Mouse (Mus musculus): ENCODE results near the gene Pdik1l. TPM values are rescaled to one million over a fixed set of nuclear protein-coding genes. Genes with fewer than 3 reads are reported as not detected.

Gene Pdik1l
- polyA plus RNA-seq, 1 experiment from 2014 or later: 11.3 TPM

DNA sequence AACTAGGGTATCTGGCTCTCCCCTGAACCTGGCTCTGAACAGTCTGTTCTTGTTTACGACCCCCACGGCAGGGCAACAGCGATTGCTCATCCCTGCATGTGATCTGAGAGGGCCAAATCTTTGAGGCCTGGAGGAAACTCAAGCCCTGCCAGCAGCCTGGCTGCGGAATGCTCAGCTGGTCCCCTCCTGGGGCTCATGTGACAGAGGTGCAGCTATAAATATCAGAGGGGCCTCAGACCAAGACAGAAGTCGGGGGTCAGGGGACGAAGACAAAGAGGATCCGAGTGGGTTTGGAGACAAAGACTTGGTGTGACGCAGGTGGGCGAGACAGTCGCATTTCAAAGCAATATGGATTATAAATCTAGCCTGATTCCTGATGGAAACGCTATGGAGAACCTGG is 27.2 kb upstream of the Pdik1l start, which contains the start of gene Trim63:
TSS of gene Trim63 (plus strand) at position 245 of the 400 bp plus-strand sequence.
- Histone ChIP-seq H3K4me3 (peak within 1 kb of the TSS; percentile 58), H3K36me3 (peaks cover 6% of the 10 kb centered on the region; the same call in 1 of the 2 replicates), H3K27me3 (no peaks in the 10 kb centered on the region), H3K9me3 (replicated peaks) (no peaks in the 10 kb centered on the region), H3K4me2 (peak within 1 kb of the TSS; percentile 60), H3K9ac (peak within 1 kb of the TSS; percentile 65), H3K4me1 (replicated peaks) (peaks cover 36% of the 10 kb centered on the region), H3K27ac (peak within 1 kb of the TSS; percentile 97)
- ATAC-seq (replicated peaks; ENCODE audit: insufficient number of reproducible peaks, insufficient read depth, low FRiP score, low read depth): peak; percentile 67
- WGBS: 16% methylated on average over 11 of the region's 11 CpGs

DNA sequence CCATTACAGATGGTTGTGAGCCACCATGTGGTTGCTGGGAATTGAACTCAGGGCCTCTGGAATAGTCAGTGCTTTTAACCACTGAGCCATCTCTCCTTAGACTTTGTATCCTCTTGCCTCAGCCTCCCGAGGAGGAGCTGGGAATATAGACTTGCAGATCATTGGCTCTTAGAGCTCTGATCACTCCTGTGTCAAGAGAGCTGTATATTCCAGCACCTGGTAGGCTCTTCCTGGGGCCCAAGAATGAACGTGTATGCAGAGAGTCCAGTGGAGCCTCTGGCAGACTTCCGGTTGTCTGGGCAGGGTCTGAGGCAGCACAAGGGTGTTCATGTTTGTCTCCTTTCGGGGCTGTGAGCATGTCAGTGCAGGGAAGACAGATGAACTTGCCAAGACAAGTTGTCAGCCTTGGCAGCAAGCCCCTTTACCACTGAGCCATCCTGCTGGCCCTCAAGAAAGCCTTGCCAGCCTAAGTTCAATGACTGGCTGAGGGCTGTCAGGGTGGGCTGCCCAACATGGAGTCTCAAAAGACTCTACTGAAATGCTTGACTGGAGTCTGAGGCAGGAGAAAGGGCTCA is 26.5 kb upstream of the Pdik1l start:
- H3K4me1 ChIP-seq (replicated peaks): peaks cover 29% of the 10 kb centered on the region
- WGBS: 52% methylated on average over 4 of the region's 4 CpGs
- peak overlapping the region; percentile 97 for H3K27ac ChIP-seq
- H3K9ac ChIP-seq: no peak overlapping the region
- no peak overlapping the region for H3K4me3 ChIP-seq
- no peaks in the 10 kb centered on the region for H3K27me3 ChIP-seq
- no peaks in the 10 kb centered on the region for H3K9me3 ChIP-seq (replicated peaks)
- no peak for ATAC-seq (replicated peaks; ENCODE audit: insufficient number of reproducible peaks, insufficient read depth, low FRiP score, low read depth)
- H3K4me2 ChIP-seq: peak overlapping the region; percentile 60
- H3K36me3 ChIP-seq: 0 out of 2 replicates have a peak, but pooled peaks cover 3% of the 10 kb centered on the region

DNA sequence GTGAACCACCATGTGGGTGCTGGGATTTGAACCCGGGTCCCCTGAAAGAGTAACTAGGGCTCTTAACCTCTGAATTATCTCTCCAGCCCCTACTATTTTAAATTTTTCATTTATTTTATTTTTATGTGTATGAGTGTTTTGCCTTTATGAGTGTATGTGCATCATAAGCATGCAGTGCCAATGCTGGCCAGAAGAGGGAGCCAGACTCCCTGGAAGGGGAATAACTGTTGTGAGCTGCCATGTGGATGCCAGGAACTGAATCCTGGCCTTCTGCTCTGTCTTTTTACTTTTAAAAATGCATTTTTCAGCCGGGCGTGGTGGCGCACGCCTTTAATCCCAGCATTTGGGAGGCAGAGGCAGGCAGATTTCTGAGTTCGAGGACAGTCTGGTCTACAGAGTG is 25.2 kb upstream of the Pdik1l start:
- Histone ChIP-seq H3K4me3 (no peak overlapping the region), H3K9me3 (replicated peaks) (no peaks in the 10 kb centered on the region), H3K4me1 (replicated peaks) (peaks cover 16% of the 10 kb centered on the region), H3K27ac (no peak overlapping the region), H3K27me3 (no peaks in the 10 kb centered on the region), H3K36me3 (0 out of 2 replicates have a peak, but pooled peaks cover 3% of the 10 kb centered on the region), H3K9ac (no peak overlapping the region), H3K4me2 (no peak overlapping the region)
- no peak for ATAC-seq (replicated peaks; ENCODE audit: insufficient number of reproducible peaks, insufficient read depth, low FRiP score, low read depth)
- 95% methylated on average over 6 of the region's 6 CpGs for WGBS

DNA sequence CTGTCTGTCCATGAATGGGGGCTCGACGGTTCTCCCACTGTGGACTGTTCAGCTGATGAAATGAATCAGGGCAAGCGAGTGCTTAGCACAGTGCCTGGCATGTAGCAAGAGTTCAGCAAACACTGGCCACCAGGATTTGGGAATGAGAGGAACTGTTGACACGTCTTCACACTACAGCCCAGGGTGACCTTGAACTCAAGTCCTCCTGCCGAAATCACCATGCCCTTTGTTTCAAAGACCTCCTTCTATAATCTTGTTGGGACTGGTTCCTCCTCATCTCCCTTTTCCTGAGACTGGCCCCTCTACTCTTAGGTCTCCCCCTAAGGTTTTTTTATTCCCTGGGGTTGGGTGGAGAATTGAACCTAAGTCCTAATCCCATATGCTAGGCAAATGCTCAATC is 24.6 kb upstream of the Pdik1l start:
- H3K27ac ChIP-seq: no peak overlapping the region
- H3K9me3 ChIP-seq (replicated peaks): no peaks in the 10 kb centered on the region
- H3K4me1 ChIP-seq (replicated peaks): peaks cover 16% of the 10 kb centered on the region
- no peaks in the 10 kb centered on the region for H3K27me3 ChIP-seq
- no peaks in the 10 kb centered on the region for H3K36me3 ChIP-seq
- ATAC-seq (replicated peaks; ENCODE audit: insufficient number of reproducible peaks, insufficient read depth, low FRiP score, low read depth): no peak
- WGBS: 77% methylated on average over 5 of the region's 5 CpGs
- H3K4me2 ChIP-seq: no peak overlapping the region
- H3K4me3 ChIP-seq: no peak overlapping the region
- no peak overlapping the region for H3K9ac ChIP-seq

DNA sequence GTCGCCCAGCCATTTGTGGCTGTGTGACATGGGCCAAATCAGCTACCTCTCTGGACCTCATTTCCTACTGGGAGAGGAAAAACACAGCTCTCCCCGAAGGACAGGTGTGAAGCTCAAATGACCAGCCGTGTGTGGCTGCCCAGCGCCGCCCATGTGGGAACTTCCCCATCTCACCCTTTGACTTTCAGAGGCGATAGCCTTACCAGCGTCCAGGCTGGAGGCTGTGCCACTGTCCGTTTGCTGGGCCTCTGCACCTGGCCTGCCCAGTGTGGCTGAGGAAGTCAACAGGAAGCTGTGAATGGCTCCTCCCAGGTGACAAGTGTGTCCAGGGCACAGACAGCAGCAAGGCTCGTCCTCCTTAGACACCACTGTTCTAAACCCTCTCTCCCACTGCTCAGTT is 24.1 kb upstream of the Pdik1l start:
- H3K36me3 ChIP-seq: no peaks in the 10 kb centered on the region
- no peak overlapping the region for H3K27ac ChIP-seq
- H3K9me3 ChIP-seq (replicated peaks): no peaks in the 10 kb centered on the region
- 80% methylated on average over 9 of the region's 9 CpGs for WGBS
- no peak overlapping the region for H3K4me2 ChIP-seq
- no peak overlapping the region for H3K4me3 ChIP-seq
- no peak overlapping the region for H3K9ac ChIP-seq
- no peak for ATAC-seq (replicated peaks; ENCODE audit: insufficient number of reproducible peaks, insufficient read depth, low FRiP score, low read depth)
- no peaks in the 10 kb centered on the region for H3K27me3 ChIP-seq
- H3K4me1 ChIP-seq (replicated peaks): peaks cover 20% of the 10 kb centered on the region

GRCm38 (mm10) chr4:134310656-134311055 is 23.0 kb upstream of the Pdik1l start:
- ATAC-seq (replicated peaks; ENCODE audit: insufficient number of reproducible peaks, insufficient read depth, low FRiP score, low read depth): no peak
- H3K36me3 ChIP-seq: no peaks in the 10 kb centered on the region
- H3K4me3 ChIP-seq: no peak overlapping the region
- H3K9me3 ChIP-seq (replicated peaks): no peaks in the 10 kb centered on the region
- H3K27me3 ChIP-seq: no peaks in the 10 kb centered on the region
- H3K27ac ChIP-seq: no peak overlapping the region
- peaks cover 22% of the 10 kb centered on the region for H3K4me1 ChIP-seq (replicated peaks)
- H3K4me2 ChIP-seq: no peak overlapping the region
- 86% methylated on average over 9 of the region's 9 CpGs for WGBS
- no peak overlapping the region for H3K9ac ChIP-seq

DNA sequence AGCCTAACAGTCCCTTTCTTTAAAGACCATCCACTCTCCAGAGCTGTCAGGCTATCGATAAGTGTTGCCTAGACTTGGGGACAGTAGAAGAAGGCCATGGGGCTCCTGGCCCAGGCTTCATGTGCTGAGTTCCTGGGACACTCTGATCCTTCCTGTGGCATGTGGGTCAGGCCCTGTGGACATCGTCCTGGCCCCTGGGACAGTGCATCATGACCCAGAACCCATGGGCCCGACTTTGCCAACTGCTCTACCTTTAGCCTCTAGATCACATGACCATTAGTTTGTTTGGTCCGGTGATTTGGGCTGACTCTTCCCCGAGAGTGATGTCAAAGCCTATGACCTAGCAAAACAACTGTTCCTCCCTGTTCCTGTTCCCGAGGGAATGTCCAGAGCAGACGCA is 22.4 kb upstream of the Pdik1l start:
- no peak for ATAC-seq (replicated peaks; ENCODE audit: insufficient number of reproducible peaks, insufficient read depth, low FRiP score, low read depth)
- 75% methylated on average over 7 of the region's 7 CpGs for WGBS
- peaks cover 22% of the 10 kb centered on the region for H3K4me1 ChIP-seq (replicated peaks)

GRCm38 (mm10) chr4:134307367-134308072 is 19.8 kb upstream of the Pdik1l start:
- ATAC-seq (replicated peaks; ENCODE audit: insufficient number of reproducible peaks, insufficient read depth, low FRiP score, low read depth): 0 out of 2 replicates have a peak, but pooled peaks have one; percentile 55
- H3K4me3 ChIP-seq: 0 out of 2 replicates have a peak overlapping the region, but pooled peaks have one; percentile 2
- peaks cover 14% of the 10 kb centered on the region for H3K4me1 ChIP-seq (replicated peaks)
- H3K9me3 ChIP-seq (replicated peaks): no peaks in the 10 kb centered on the region
- peak overlapping the region; percentile 43 for H3K4me2 ChIP-seq
- H3K36me3 ChIP-seq: no peaks in the 10 kb centered on the region
- H3K27ac ChIP-seq: peak overlapping the region; percentile 43
- 9% methylated on average over 12 of the region's 12 CpGs for WGBS
- H3K9ac ChIP-seq: 0 out of 2 replicates have a peak overlapping the region, but pooled peaks have one; percentile 2
- H3K27me3 ChIP-seq: no peaks in the 10 kb centered on the region

More for the DNA sequence above, 22.4 kb upstream of the Pdik1l start:
- no peak overlapping the region for H3K27ac ChIP-seq
- H3K36me3 ChIP-seq: no peaks in the 10 kb centered on the region
- H3K9ac ChIP-seq: no peak overlapping the region
- no peak overlapping the region for H3K4me3 ChIP-seq
- no peaks in the 10 kb centered on the region for H3K9me3 ChIP-seq (replicated peaks)
- no peaks in the 10 kb centered on the region for H3K27me3 ChIP-seq
- no peak overlapping the region for H3K4me2 ChIP-seq

- Histone ChIP-seq H3K4me1 (replicated peaks) (peaks cover 19% of the 10 kb centered on the region), H3K27me3 (no peaks in the 10 kb centered on the region), H3K9ac (0 out of 2 replicates have a peak overlapping the region, but pooled peaks have one; percentile 2), H3K27ac (peak overlapping the region; percentile 43), H3K4me2 (peak overlapping the region; percentile 43), H3K9me3 (replicated peaks) (no peaks in the 10 kb centered on the region), H3K4me3 (no peak overlapping the region), H3K36me3 (no peaks in the 10 kb centered on the region)
- ATAC-seq (replicated peaks; ENCODE audit: insufficient number of reproducible peaks, insufficient read depth, low FRiP score, low read depth): no peak
- WGBS: 48% methylated on average over 2 of the region's 2 CpGs
Observed at GRCm38 (mm10) chr4:134306963-134307362, 19.3 kb upstream of the Pdik1l start.

- H3K27me3 ChIP-seq: no peaks in the 10 kb centered on the region
- no peaks in the 10 kb centered on the region for H3K36me3 ChIP-seq
- no peaks in the 10 kb centered on the region for H3K9me3 ChIP-seq (replicated peaks)
- H3K4me2 ChIP-seq: no peak overlapping the region
- H3K4me1 ChIP-seq (replicated peaks): peaks cover 42% of the 10 kb centered on the region
- WGBS: 51% methylated on average over 5 of the region's 5 CpGs
- peak overlapping the region; percentile 77 for H3K27ac ChIP-seq
- no peak for ATAC-seq (replicated peaks; ENCODE audit: insufficient number of reproducible peaks, insufficient read depth, low FRiP score, low read depth)
- H3K9ac ChIP-seq: no peak overlapping the region
- no peak overlapping the region for H3K4me3 ChIP-seq
Observed at GRCm38 (mm10) chr4:134302084-134302483, 14.4 kb upstream of the Pdik1l start.

DNA sequence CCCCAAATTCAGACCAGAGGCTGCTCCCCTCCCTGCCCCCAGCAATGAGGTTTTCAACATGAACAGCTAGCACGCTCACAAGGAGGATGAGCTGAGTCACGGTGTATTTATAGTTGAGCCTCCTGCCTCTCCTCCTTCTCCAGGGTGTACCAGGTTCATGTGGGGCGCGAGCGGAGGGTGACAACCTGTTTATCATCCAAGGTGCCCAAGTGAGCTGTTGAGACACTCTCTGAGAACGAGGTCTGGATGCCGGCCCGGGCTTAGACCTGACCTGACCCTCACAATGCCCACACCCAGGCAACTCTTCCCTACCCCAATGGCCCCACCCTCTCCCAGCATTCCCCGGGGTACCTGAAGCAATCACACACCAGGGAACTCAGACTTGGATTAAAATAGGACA is 12.6 kb upstream of the Pdik1l start:
- Histone ChIP-seq H3K36me3 (no peaks in the 10 kb centered on the region), H3K27ac (peak overlapping the region; percentile 92), H3K9me3 (replicated peaks) (no peaks in the 10 kb centered on the region), H3K4me2 (peak overlapping the region; percentile 42), H3K27me3 (no peaks in the 10 kb centered on the region), H3K9ac (no peak overlapping the region), H3K4me1 (replicated peaks) (peaks cover 39% of the 10 kb centered on the region), H3K4me3 (no peak overlapping the region)
- peak; percentile 59; the same call in 1 of the 2 replicates for ATAC-seq (replicated peaks; ENCODE audit: insufficient number of reproducible peaks, insufficient read depth, low FRiP score, low read depth)
- WGBS: 51% methylated on average over 9 of the region's 9 CpGs
